Mouse (Mus musculus): ENCODE data around the gene Tcl1b3. TPM values are rescaled to one million over a fixed set of nuclear protein-coding genes. Genes with fewer than 3 reads are reported as not detected.
"Not testable (repeated sequence)": the region's sequence is repeated elsewhere in the genome, so short reads cannot be mapped to it uniquely, and the experiment has no call there.

The Tcl1b3 gene
- not detected in 2 replicates for total RNA-seq (2017)

GRCm38 (mm10) chr12:105190743-105191142, at the start of gene Tcl1b3:
Gene Tcl1b3, plus strand, starts transcription at chr12:105191043.
- ATAC-seq (ENCODE audit: extremely low read depth, insufficient number of reproducible peaks, low FRiP score, poor library complexity, severe bottlenecking), result not testable (repeated sequence)

DNA sequence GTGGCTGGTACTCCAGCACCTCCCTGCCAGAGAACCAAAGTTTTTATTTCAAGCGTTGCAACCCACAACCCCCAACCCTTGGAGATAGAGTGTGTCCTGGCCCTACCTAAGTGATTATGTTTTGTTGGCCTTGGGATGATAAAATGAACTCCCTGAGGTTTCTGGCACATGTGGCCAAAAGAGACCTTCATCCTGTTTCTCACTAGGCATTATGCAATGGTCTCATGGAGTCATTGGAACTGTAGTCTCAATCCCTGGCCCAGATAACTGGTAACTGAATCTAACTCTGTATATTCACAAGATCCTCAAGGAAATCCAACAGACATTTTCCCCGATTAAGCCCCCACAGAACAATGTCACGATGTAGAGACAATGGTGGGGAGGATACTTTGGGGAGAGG, 47.7 kb upstream of the Tcl1b3 start:
- no peak for ATAC-seq (ENCODE audit: extremely low read depth, insufficient number of reproducible peaks, low FRiP score, poor library complexity, severe bottlenecking)

GRCm38 (mm10) chr12:105144928-105145327, 45.9 kb upstream of the Tcl1b3 start:
- not testable (repeated sequence) for ATAC-seq (ENCODE audit: extremely low read depth, insufficient number of reproducible peaks, low FRiP score, poor library complexity, severe bottlenecking)

DNA sequence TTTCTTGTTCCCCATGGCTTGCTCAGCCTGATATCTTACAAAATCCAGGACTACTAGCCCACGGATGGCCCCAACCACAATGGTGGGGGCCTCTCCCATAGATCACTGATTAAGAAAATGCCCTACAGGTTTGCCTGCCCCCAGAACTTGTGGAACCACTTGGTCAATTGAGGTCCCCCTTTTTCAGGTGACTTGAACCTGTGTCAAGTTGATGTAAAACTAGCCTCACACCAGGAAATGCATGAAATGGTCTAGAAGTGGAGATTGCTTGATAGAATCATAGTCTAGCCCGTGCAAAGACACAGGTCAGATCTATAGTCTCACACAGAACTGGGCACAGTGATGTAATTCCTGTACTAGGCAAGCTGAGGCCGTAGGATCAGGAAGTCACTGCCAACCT, 45.1 kb upstream of the Tcl1b3 start, which contains the start of gene Tcl1b2:
Gene Tcl1b2 (plus strand): TSS at position 301 of the 400 bp plus-strand sequence.
- ATAC-seq (ENCODE audit: extremely low read depth, insufficient number of reproducible peaks, low FRiP score, poor library complexity, severe bottlenecking), result no peak

GRCm38 (mm10) chr12:105155286-105155685, 35.6 kb upstream of the Tcl1b3 start:
- not testable (repeated sequence) for ATAC-seq (ENCODE audit: extremely low read depth, insufficient number of reproducible peaks, low FRiP score, poor library complexity, severe bottlenecking)

DNA sequence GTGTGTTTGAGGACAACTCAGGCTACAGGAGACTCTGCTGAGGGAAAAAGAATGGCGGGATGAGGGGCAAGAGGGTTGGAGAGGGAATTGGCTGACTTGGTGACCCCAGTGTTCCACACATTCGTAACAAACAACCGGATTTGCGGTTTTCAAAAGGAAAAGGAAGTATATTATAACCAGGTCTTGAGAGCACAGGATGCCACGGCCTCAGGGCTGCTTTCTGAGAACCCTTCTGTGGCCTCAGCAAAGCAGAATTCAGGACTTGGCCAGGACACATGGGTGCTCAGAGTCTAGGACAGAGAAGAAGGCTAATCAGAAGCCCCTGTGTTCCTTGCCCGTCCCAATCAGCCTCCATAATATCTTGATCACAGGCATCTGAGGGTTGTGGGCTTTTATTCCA, 32.0 kb upstream of the Tcl1b3 start:
- ATAC-seq (ENCODE audit: extremely low read depth, insufficient number of reproducible peaks, low FRiP score, poor library complexity, severe bottlenecking), result no peak

GRCm38 (mm10) chr12:105159390-105159789, 31.5 kb upstream of the Tcl1b3 start, which contains the start of gene Tcl1b1:
Gene Tcl1b1, plus strand, starts transcription at chr12:105159690.
- no peak for ATAC-seq (ENCODE audit: extremely low read depth, insufficient number of reproducible peaks, low FRiP score, poor library complexity, severe bottlenecking)

DNA sequence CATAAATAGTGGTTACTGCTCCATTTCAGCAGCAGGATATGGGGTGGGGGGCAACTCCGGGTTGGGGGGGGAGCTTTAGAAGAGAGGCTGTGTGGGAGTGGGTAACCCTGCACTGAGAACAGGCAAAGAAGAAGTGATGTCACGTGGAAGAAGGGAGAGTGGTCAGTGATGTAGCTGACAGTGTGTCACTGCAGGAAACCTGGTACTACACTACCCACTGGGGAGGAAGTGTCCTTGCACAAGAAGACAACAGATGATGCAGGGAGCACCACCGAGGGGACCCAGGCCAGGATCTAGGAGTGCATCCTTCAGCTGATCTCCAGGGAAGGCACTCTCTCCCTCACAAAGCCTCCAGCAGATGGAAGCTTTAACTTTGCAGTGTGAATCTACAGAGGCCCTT, 24.1 kb upstream of the Tcl1b3 start:
- no peak for ATAC-seq (ENCODE audit: extremely low read depth, insufficient number of reproducible peaks, low FRiP score, poor library complexity, severe bottlenecking)

GRCm38 (mm10) chr12:105173366-105173765, 17.5 kb upstream of the Tcl1b3 start:
- no peak for ATAC-seq (ENCODE audit: extremely low read depth, insufficient number of reproducible peaks, low FRiP score, poor library complexity, severe bottlenecking)

- not testable (repeated sequence) for ATAC-seq (ENCODE audit: extremely low read depth, insufficient number of reproducible peaks, low FRiP score, poor library complexity, severe bottlenecking)
Observed at GRCm38 (mm10) chr12:105174318-105174717, 16.5 kb upstream of the Tcl1b3 start.

DNA sequence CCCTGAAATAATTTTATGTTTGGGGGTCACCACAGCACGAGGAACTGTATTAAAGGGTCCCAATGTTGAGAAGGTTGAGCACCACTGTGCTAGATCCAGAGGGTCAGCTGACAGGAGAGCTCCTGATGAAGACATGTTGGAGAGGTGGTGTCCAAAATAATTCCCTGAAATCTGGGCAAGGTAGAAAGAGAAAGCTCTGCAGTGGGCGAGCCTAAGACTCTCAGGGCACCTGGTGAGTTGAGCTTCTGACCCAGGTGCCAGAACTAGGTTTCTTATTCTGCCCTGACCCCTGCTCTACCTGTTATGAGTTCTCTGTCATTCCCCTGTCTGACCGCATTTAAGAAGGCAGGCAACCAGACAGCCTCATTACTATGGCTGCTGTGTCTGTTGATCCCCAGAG, 14.8 kb upstream of the Tcl1b3 start, which contains the start of gene Tcl1b5:
Gene Tcl1b5 (plus strand): TSS at position 301 of the 400 bp plus-strand sequence.
- ATAC-seq (ENCODE audit: extremely low read depth, insufficient number of reproducible peaks, low FRiP score, poor library complexity, severe bottlenecking), result not testable (repeated sequence)

DNA sequence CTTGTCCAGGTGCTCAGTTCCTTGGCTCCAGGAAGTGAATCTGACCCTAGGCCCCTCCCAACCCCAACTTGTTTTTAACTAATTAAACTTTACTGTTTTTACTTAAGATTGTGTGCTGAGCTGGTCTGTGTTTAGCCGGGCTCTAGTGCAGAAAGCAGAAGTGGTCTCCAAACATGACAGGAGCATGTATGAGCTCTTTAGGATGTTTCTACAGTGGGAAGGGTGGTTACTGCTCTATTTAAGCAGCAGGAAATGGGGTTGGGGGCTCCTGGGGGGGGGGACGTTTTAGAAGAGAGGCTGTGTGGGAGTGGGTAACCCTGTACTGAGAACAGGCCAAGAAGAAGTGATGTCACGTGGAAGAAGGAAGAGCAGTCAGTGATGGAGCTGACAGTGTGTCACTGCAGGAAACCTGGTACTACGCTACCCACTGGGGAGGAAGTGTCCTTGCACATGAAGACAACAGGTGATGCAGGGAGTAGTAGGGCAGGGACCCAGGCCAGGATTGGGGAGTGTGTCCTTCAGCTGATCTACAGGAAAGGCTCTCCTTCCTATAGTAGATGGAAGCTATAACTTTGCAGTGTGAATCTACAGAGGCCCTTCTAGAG, 9.7 kb upstream of the Tcl1b3 start:
- ATAC-seq (ENCODE audit: extremely low read depth, insufficient number of reproducible peaks, low FRiP score, poor library complexity, severe bottlenecking), result not testable (repeated sequence)

- not testable (repeated sequence) for ATAC-seq (ENCODE audit: extremely low read depth, insufficient number of reproducible peaks, low FRiP score, poor library complexity, severe bottlenecking)
Observed at GRCm38 (mm10) chr12:105188980-105189379, 1.9 kb upstream of the Tcl1b3 start.

- ATAC-seq (ENCODE audit: extremely low read depth, insufficient number of reproducible peaks, low FRiP score, poor library complexity, severe bottlenecking), result not testable (repeated sequence)
Observed at GRCm38 (mm10) chr12:105199684-105200497, 9.0 kb downstream of the Tcl1b3 start.

GRCm38 (mm10) chr12:105201657-105202056, 10.8 kb downstream of the Tcl1b3 start, which contains the start of gene Tcl1b4:
Gene Tcl1b4, plus strand, starts transcription at chr12:105201957.
- ATAC-seq (ENCODE audit: extremely low read depth, insufficient number of reproducible peaks, low FRiP score, poor library complexity, severe bottlenecking), result not testable (repeated sequence)

DNA sequence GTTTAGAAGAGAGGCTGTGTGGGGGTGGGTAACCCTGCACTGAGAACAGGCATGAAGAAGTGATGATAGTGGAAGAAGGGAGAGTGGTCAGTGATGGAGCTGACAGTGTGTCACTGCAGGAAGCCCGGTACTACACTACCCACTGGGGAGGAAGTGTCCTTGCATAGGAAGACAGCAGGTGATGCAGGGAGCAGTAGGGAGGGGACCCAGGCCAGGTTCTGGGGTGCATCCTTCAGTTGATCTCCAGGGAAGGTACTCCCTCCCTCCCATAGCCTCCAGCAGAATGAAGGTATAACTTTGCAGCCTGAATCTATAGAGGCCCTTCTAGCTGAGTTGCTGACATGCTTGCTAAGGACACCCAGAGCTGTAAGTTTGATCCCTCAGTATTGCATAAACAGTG, 16.2 kb downstream of the Tcl1b3 start:
- ATAC-seq (ENCODE audit: extremely low read depth, insufficient number of reproducible peaks, low FRiP score, poor library complexity, severe bottlenecking), result no peak

GRCm38 (mm10) chr12:105208441-105208840, 17.6 kb downstream of the Tcl1b3 start:
- ATAC-seq (ENCODE audit: extremely low read depth, insufficient number of reproducible peaks, low FRiP score, poor library complexity, severe bottlenecking), result no peak

DNA sequence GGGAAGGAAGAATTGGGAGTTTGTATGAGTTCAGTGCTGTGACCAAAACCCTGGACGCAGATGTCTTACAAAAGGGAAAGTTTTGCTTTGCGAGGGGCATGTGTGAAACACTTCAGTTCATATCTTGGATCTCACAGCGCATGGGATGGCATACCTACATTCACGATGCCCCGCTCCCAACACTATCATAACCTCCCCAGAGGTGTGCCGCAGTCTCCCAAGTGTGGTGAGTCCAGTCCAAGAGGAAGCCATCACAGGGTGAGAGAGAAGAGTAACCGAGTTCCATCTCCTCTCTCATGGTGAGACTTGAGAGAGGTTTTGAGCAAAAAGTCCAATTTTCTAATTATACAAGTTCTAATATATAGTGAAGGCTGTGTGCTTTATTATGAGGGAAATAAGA, 18.4 kb downstream of the Tcl1b3 start:
- no peak for ATAC-seq (ENCODE audit: extremely low read depth, insufficient number of reproducible peaks, low FRiP score, poor library complexity, severe bottlenecking)

- ATAC-seq (ENCODE audit: extremely low read depth, insufficient number of reproducible peaks, low FRiP score, poor library complexity, severe bottlenecking), result no peak
Observed at GRCm38 (mm10) chr12:105217101-105217760, 26.4 kb downstream of the Tcl1b3 start.

All from neutrophil, adult 5-6 weeks (primary cell).